Mouse (Mus musculus): ENCODE data around the gene Sycp2. TPM values are rescaled to one million over a fixed set of nuclear protein-coding genes. Genes with fewer than 3 reads are reported as not detected.
A peak's percentile ranks its signal among the peaks of the same experiment; 100 is the strongest.
"Not testable (repeated sequence)": the region's sequence is repeated elsewhere in the genome, so short reads cannot be mapped to it uniquely, and the experiment has no call there.

The Sycp2 gene
- polyA plus RNA-seq, 1 experiment from 2014 or later = 0.12 TPM

DNA sequence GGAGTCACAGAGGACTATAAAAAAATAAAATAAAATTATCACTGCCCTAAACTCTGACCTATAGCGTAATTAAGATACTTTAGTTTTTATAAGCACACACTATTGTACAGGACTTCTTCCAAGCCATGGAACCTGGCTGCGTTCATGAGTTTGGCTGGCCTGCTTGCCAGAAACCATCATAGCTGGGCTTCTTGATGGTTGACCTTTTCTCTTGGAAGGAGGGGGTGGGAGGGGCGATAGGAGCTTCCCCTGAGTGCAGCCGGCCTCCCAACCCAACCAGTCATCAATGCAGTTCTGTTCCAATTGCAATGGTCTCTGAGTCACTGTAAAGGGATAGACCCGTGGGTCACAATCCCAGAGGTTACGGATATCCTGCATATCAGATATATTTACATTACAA lies 2.8 kb upstream of the Sycp2 start:
- Histone ChIP-seq H3K4me2 (replicated peaks; ENCODE audit: low read depth, low read length) (no peak overlapping the region), H3K9ac (ENCODE audit: low read depth, low read length) (no peak overlapping the region), H3K36me3 (ENCODE audit: control insufficient read depth, insufficient read depth, low read length) (no peaks in the 10 kb centered on the region), H3K4me1 (replicated peaks; ENCODE audit: control insufficient read depth, insufficient read depth, low read length) (peaks cover 8% of the 10 kb centered on the region; the same call in 1 of the 2 replicates), H3K4me3 (ENCODE audit: low read depth, low read length) (no peak overlapping the region), H3K27me3 (ENCODE audit: control insufficient read depth, insufficient read depth, low read length) (peaks cover 16% of the 10 kb centered on the region), H3K9me3 (ENCODE audit: control insufficient read depth, low read length) (no peaks in the 10 kb centered on the region), H3K27ac (ENCODE audit: low read depth, low read length) (no peak overlapping the region)
- ATAC-seq (ENCODE audit: low FRiP score) (no peak), DNase-seq (ENCODE audit: low spot score) (no peak)
- 86% methylated on average over 6 of the region's 6 CpGs for WGBS

DNA sequence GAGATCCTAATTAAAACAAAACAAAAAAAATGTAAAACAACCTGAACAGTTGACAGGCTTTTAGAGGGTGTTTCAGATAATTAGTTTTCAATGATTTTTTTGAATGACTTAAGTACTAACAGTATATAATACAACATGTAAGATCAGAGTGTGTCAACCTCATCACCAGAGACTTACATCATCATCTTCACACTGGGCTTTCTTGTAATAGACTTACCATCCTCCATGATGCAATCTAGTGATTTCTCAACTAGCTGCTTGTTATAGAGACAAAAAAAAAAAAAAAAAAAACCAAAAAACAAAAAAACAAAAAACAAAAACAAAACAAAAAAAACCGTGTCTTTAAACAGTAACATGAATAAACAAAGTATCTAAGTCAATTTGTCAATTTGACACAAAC lies 1.5 kb upstream of the Sycp2 start:
- WGBS = 58% methylated on average over 1 of the region's 1 CpGs
- H3K4me3 ChIP-seq (ENCODE audit: low read depth, low read length) = no peak overlapping the region
- peaks cover 7% of the 10 kb centered on the region; the same call in 1 of the 2 replicates for H3K4me1 ChIP-seq (replicated peaks; ENCODE audit: control insufficient read depth, insufficient read depth, low read length)
- H3K4me2 ChIP-seq (replicated peaks; ENCODE audit: low read depth, low read length) = no peak overlapping the region
- DNase-seq (ENCODE audit: low spot score) = no peak
- H3K36me3 ChIP-seq (ENCODE audit: control insufficient read depth, insufficient read depth, low read length) = no peaks in the 10 kb centered on the region
- H3K9ac ChIP-seq (ENCODE audit: low read depth, low read length) = no peak overlapping the region
- no peak for ATAC-seq (ENCODE audit: low FRiP score)
- peaks cover 12% of the 10 kb centered on the region for H3K27me3 ChIP-seq (ENCODE audit: control insufficient read depth, insufficient read depth, low read length)
- no peak overlapping the region for H3K27ac ChIP-seq (ENCODE audit: low read depth, low read length)
- no peaks in the 10 kb centered on the region for H3K9me3 ChIP-seq (ENCODE audit: control insufficient read depth, low read length)

DNA sequence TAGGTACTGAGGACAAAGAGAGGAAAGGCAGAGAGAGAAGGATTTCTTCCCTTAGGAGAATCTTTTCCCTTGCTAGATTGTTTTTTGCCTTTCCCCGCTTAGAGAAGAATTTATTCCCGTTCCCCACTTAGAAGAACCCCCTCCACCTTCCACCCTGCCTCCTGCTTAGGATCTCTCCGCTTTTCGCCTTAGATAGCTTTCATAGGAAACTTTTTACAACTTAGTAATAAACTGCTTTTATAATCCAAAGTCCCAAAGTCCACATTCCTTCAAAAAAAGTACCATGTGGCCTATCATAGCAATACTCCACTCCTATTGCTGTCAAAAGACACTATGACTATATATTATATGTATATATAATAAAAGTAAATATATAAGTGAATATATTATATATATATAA lies 64.9 kb downstream of the Sycp2 start:
- Histone ChIP-seq H3K4me3 (ENCODE audit: low read depth, low read length) (no peak overlapping the region), H3K36me3 (ENCODE audit: control insufficient read depth, insufficient read depth, low read length) (no peaks in the 10 kb centered on the region), H3K4me1 (replicated peaks; ENCODE audit: control insufficient read depth, insufficient read depth, low read length) (no peaks in the 10 kb centered on the region), H3K9me3 (ENCODE audit: control insufficient read depth, low read length) (no peaks in the 10 kb centered on the region), H3K9ac (ENCODE audit: low read depth, low read length) (no peak overlapping the region), H3K27ac (ENCODE audit: low read depth, low read length) (no peak overlapping the region), H3K27me3 (ENCODE audit: control insufficient read depth, insufficient read depth, low read length) (no peaks in the 10 kb centered on the region), H3K4me2 (replicated peaks; ENCODE audit: low read depth, low read length) (no peak overlapping the region)
- DNase-seq (ENCODE audit: low spot score) (no peak), ATAC-seq (ENCODE audit: low FRiP score) (no peak)
- 84% methylated on average over 4 of the region's 4 CpGs for WGBS

DNA sequence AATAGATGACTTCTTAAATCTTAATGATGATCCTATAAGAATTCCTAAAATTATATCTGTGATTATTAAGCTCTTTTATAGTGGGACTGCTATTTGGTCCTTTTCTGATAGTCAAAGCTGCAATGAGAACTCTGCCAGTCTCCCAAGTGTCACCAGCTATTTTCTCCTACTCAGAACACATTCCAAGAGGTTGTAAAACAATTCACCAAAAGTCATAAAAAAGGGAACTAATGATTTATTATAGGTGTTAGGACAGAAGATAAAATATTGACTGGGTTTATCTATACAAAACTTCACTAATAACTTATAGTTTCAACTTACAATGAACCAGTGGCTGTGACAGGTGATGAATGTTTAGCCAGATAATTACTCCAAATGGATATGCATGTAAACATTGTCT lies 65.4 kb downstream of the Sycp2 start:
- H3K9me3 ChIP-seq (ENCODE audit: control insufficient read depth, low read length); H3K36me3 ChIP-seq (ENCODE audit: control insufficient read depth, insufficient read depth, low read length); H3K4me3 ChIP-seq (ENCODE audit: low read depth, low read length); H3K4me2 ChIP-seq (replicated peaks; ENCODE audit: low read depth, low read length); H3K27ac ChIP-seq (ENCODE audit: low read depth, low read length); DNase-seq (ENCODE audit: low spot score); H3K27me3 ChIP-seq (ENCODE audit: control insufficient read depth, insufficient read depth, low read length); H3K4me1 ChIP-seq (replicated peaks; ENCODE audit: control insufficient read depth, insufficient read depth, low read length); ATAC-seq (ENCODE audit: low FRiP score); H3K9ac ChIP-seq (ENCODE audit: low read depth, low read length): not testable (repeated sequence)

DNA sequence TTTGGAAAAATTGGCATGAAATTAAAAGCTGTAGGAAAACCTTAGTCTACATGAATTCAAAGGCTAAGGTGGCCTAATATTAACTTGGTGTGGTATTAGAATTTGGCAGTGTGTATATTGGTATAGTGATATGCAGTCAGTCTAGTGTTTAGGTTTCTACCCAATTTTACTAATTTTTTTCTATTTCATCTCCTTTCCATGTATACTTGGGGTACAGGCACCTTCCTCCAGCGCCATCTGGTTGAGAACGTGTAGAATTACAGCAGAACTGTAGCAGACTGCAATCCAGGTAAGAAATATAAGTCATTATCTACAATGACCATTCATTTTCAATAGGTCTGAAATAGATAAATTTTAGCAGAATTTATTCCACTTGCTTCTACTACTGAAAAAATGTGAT lies 68.4 kb downstream of the Sycp2 start:
- ATAC-seq (ENCODE audit: low FRiP score) (no peak), DNase-seq (ENCODE audit: low spot score) (peak; percentile 19)
- Histone ChIP-seq H3K9me3 (ENCODE audit: control insufficient read depth, low read length) (no peaks in the 10 kb centered on the region), H3K4me3 (ENCODE audit: low read depth, low read length) (no peak overlapping the region), H3K4me1 (replicated peaks; ENCODE audit: control insufficient read depth, insufficient read depth, low read length) (no peaks in the 10 kb centered on the region), H3K9ac (ENCODE audit: low read depth, low read length) (no peak overlapping the region), H3K4me2 (replicated peaks; ENCODE audit: low read depth, low read length) (no peak overlapping the region), H3K27ac (ENCODE audit: low read depth, low read length) (no peak overlapping the region), H3K36me3 (ENCODE audit: control insufficient read depth, insufficient read depth, low read length) (no peaks in the 10 kb centered on the region), H3K27me3 (ENCODE audit: control insufficient read depth, insufficient read depth, low read length) (no peaks in the 10 kb centered on the region)
- 2% methylated on average over 2 of the region's 2 CpGs for WGBS

DNA sequence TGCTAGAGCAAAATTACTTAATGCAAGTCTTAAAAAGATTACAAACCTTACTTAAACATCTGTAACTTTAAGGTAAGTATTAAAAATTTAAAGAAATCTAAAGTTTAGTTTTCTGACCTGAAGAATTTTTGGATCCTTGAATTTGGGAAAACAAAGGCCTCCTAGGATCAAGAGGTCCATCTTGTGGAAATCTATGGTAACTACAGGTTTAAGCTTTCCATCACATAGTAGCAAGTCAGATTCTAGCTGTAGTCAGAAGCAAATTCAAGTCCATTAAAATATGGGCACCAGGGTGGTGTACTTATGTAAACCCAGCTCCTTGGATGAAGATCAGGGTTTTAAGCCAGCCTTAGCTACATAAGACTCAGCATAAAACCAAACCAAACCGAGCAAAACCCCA lies 69.6 kb downstream of the Sycp2 start:
- peak; percentile 24 for DNase-seq (ENCODE audit: low spot score)

DNA sequence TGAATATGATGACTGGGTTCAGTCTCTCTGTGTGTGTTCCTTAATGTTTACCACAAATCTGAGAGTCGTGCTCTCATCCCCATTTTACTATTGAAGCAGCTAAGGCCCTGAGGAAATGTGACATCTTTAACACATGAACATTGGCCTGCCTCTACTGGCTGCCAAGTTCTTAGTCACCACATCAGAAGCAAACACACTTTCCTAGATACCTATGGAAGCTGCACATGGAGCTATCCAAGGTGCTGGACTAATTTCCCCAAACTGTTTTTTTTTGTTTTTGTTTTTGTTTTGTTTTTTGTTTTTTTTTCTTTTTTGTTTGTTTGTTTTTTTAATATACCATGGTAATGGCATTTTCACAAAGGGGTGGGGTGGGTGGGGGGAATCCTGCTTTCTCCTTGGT lies 77.5 kb downstream of the Sycp2 start:
- Histone ChIP-seq H3K4me1 (replicated peaks; ENCODE audit: control insufficient read depth, insufficient read depth, low read length) (peaks cover 4% of the 10 kb centered on the region), H3K27ac (ENCODE audit: low read depth, low read length) (no peak overlapping the region), H3K9me3 (ENCODE audit: control insufficient read depth, low read length) (no peaks in the 10 kb centered on the region), H3K4me3 (ENCODE audit: low read depth, low read length) (no peak overlapping the region), H3K9ac (ENCODE audit: low read depth, low read length) (no peak overlapping the region), H3K27me3 (ENCODE audit: control insufficient read depth, insufficient read depth, low read length) (no peaks in the 10 kb centered on the region), H3K4me2 (replicated peaks; ENCODE audit: low read depth, low read length) (no peak overlapping the region), H3K36me3 (ENCODE audit: control insufficient read depth, insufficient read depth, low read length) (no peaks in the 10 kb centered on the region)
- no peak for ATAC-seq (ENCODE audit: low FRiP score)
- DNase-seq (ENCODE audit: low spot score) = no peak
- WGBS = 75% methylated on average over 1 of the region's 1 CpGs

More for the DNA sequence above, 69.6 kb downstream of the Sycp2 start:
- no peak for ATAC-seq (ENCODE audit: low FRiP score)
- no peaks in the 10 kb centered on the region for H3K4me1 ChIP-seq (replicated peaks; ENCODE audit: control insufficient read depth, insufficient read depth, low read length)
- WGBS = 50% methylated on average over 1 of the region's 1 CpGs
- no peaks in the 10 kb centered on the region for H3K27me3 ChIP-seq (ENCODE audit: control insufficient read depth, insufficient read depth, low read length)
- no peaks in the 10 kb centered on the region for H3K36me3 ChIP-seq (ENCODE audit: control insufficient read depth, insufficient read depth, low read length)
- no peak overlapping the region for H3K4me2 ChIP-seq (replicated peaks; ENCODE audit: low read depth, low read length)
- H3K9me3 ChIP-seq (ENCODE audit: control insufficient read depth, low read length) = no peaks in the 10 kb centered on the region
- no peak overlapping the region for H3K9ac ChIP-seq (ENCODE audit: low read depth, low read length)
- H3K4me3 ChIP-seq (ENCODE audit: low read depth, low read length) = no peak overlapping the region
- H3K27ac ChIP-seq (ENCODE audit: low read depth, low read length) = no peak overlapping the region

DNA sequence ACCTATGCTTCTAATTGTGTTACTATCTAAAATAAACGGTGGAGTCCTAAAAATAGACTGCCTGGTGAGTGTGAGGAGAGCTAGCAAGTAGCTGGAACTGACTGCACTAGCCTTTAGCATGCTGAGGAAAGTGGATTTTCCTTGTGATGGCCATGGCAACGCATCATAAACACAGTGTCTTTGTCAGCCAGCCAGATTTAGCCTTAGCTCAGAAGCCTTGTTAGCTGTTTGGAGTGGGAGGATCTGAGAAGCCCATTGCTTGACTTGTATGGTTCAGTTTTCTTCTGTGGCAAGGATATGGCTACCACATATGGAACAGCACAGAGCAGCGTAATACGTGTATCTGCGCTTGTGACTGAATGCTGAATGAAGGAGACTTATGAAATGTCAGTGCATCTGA lies 77.9 kb downstream of the Sycp2 start:
- Histone ChIP-seq H3K27me3 (ENCODE audit: control insufficient read depth, insufficient read depth, low read length) (no peaks in the 10 kb centered on the region), H3K4me2 (replicated peaks; ENCODE audit: low read depth, low read length) (no peak overlapping the region), H3K27ac (ENCODE audit: low read depth, low read length) (no peak overlapping the region), H3K36me3 (ENCODE audit: control insufficient read depth, insufficient read depth, low read length) (no peaks in the 10 kb centered on the region), H3K9me3 (ENCODE audit: control insufficient read depth, low read length) (no peaks in the 10 kb centered on the region), H3K4me1 (replicated peaks; ENCODE audit: control insufficient read depth, insufficient read depth, low read length) (peaks cover 4% of the 10 kb centered on the region), H3K9ac (ENCODE audit: low read depth, low read length) (no peak overlapping the region), H3K4me3 (ENCODE audit: low read depth, low read length) (no peak overlapping the region)
- WGBS = 85% methylated on average over 5 of the region's 5 CpGs
- DNase-seq (ENCODE audit: low spot score) (no peak), ATAC-seq (ENCODE audit: low FRiP score) (no peak)

DNA sequence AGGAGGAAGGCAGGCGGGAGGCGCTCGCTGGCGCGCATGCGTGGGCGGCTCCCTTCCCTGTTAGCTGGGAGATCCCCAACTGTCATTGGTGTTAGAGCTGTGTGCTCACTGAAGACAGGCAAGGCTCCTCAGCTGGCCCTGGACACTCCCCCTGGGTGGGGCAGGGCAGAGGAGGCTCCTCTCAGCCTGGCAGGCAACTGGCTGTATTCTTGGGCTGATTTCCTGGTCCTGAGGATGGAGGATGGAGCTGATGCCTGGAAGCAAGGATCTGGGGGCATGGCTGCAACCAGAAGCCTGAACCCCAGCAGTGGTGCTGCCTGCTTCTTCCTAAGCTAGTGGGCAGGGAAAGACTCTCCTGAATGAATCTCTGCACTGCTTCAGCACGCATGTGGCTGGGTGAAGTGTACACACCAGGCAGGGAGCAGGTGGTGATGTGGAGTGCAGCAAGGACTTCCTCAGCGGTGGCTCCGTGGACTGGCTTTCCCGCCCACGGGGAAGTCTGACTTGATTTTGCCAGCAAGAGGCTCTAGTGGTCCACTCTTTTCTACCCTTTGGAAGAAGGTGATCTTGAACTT lies 79.9 kb downstream of the Sycp2 start:
- peaks cover 4% of the 10 kb centered on the region for H3K4me1 ChIP-seq (replicated peaks; ENCODE audit: control insufficient read depth, insufficient read depth, low read length)
- 19% methylated on average over 12 of the region's 12 CpGs for WGBS
- ATAC-seq (ENCODE audit: low FRiP score) (peak; percentile 96), DNase-seq (ENCODE audit: low spot score) (peak; percentile 85)
- no peak overlapping the region for H3K4me3 ChIP-seq (ENCODE audit: low read depth, low read length)
- H3K9ac ChIP-seq (ENCODE audit: low read depth, low read length) = no peak overlapping the region; the same call in 1 of the 2 replicates
- 0 out of 2 replicates have a peak overlapping the region, but pooled peaks have one; percentile 20 for H3K4me2 ChIP-seq (replicated peaks; ENCODE audit: low read depth, low read length)
- no peaks in the 10 kb centered on the region for H3K27me3 ChIP-seq (ENCODE audit: control insufficient read depth, insufficient read depth, low read length)
- H3K9me3 ChIP-seq (ENCODE audit: control insufficient read depth, low read length) = no peaks in the 10 kb centered on the region
- no peaks in the 10 kb centered on the region for H3K36me3 ChIP-seq (ENCODE audit: control insufficient read depth, insufficient read depth, low read length)
- peak overlapping the region; percentile 39; the same call in 1 of the 2 replicates for H3K27ac ChIP-seq (ENCODE audit: low read depth, low read length)
